Mouse (Mus musculus) kidney, embryonic 16.5 days (tissue): ENCODE data around the gene Arfgap1. TPM values are rescaled to one million over a fixed set of nuclear protein-coding genes. Genes with fewer than 3 reads are reported as not detected.

Experiments used
- ATAC-seq: fragments of 200-750 bp; cut with Nextera tagmentation; 2 replicates; pipeline ENCODE4 v1.8.0; 2017; ENCODE audit warnings: moderate TSS enrichment; ENCODE audit not compliant: low FRiP score, low TSS enrichment
- H3K27ac ChIP-seq: fragments of 300-500 bp; sonication (generic); 2 replicates; pipeline ENCODE4 v1.5.1; 2014; ENCODE audit warnings: low read length
- H3K27me3 ChIP-seq: fragments of 300-500 bp; sonication (generic); 2 replicates; pipeline ENCODE4 v1.6.1; 2014; ENCODE audit warnings: low read length, control low read depth, mixed read lengths; ENCODE audit not compliant: insufficient read depth
- H3K36me3 ChIP-seq: fragments of 300-500 bp; sonication (generic); 2 replicates; pipeline ENCODE4 v1.6.1; 2014; ENCODE audit warnings: low read length, control low read depth, mixed read lengths; ENCODE audit not compliant: insufficient read depth
- H3K4me1 ChIP-seq: fragments of 300-500 bp; sonication (generic); 2 replicates; pipeline ENCODE4 v1.6.1; 2014; ENCODE audit warnings: low read length, control low read depth, mixed read lengths; ENCODE audit not compliant: insufficient read depth
- H3K4me2 ChIP-seq: fragments of 300-500 bp; sonication (generic); replicated peaks from 2 replicates; pipeline ENCODE4 v1.6.1; 2014; ENCODE audit warnings: low read depth, low read length
- H3K4me3 ChIP-seq: fragments of 300-500 bp; sonication (generic); 2 replicates; pipeline ENCODE4 v1.5.1; 2014; ENCODE audit warnings: mild to moderate bottlenecking, low read length
- H3K9ac ChIP-seq: fragments of 300-500 bp; sonication (generic); replicated peaks from 2 replicates; pipeline ENCODE4 v1.6.1; 2014; ENCODE audit warnings: low read length
- H3K9me3 ChIP-seq: fragments of 300-500 bp; sonication (generic); 2 replicates; pipeline ENCODE4 v1.6.1; 2016; ENCODE audit warnings: low read length, control low read depth
- WGBS: fragments of 180-500 bp; shearing (Covaris S2); extraction: QIAGEN DNeasy Blood & Tissue Kit; methylation state at CpG from one replicate; pipeline ENCODE4 v1.1.7; 2014; 5-methylcytosine and 5-hydroxymethylcytosine counted together
- polyA plus RNA-seq: library from polyadenylated mRNA; unstranded; fragments of >200 nt; fragmentation: Nextera tagmentation; extraction: Ambion mirVana; gene quantifications from 2 replicates; pipeline ENCODE4 v1.2.1, GENCODE M21; 2015

Arfgap1 gene
- polyA plus RNA-seq, 1 experiment from 2014 or later = 110 TPM

DNA sequence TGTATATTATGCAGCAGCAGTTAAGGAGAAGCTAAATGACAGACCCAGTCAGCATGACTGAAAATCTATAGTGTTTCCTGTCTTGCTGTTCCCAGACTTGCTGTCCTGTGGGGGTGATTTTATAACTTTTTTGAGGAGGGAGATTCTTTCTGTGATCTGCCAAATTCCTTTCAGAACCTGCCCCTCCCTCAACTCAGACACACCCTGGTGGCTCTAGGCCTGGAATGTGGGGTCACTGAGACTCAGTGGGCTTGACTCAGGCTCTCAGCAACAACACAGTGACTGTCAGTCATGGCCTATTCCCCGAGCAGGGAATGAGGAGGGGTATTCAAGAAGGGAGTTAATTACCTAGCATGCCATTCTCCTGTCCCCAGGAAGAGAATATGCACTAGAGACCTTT lies 17.1 kb upstream of the Arfgap1 start:
- 13% methylated on average over 1 of the region's 1 CpGs for WGBS
- Histone ChIP-seq H3K4me1 (peaks cover 23% of the 10 kb centered on the region), H3K9ac (no peak overlapping the region), H3K27me3 (peaks cover 7% of the 10 kb centered on the region), H3K27ac (no peak overlapping the region), H3K4me3 (no peak overlapping the region), H3K36me3 (no peaks in the 10 kb centered on the region), H3K9me3 (no peaks in the 10 kb centered on the region), H3K4me2 (no peak overlapping the region)
- ATAC-seq = no peak

DNA sequence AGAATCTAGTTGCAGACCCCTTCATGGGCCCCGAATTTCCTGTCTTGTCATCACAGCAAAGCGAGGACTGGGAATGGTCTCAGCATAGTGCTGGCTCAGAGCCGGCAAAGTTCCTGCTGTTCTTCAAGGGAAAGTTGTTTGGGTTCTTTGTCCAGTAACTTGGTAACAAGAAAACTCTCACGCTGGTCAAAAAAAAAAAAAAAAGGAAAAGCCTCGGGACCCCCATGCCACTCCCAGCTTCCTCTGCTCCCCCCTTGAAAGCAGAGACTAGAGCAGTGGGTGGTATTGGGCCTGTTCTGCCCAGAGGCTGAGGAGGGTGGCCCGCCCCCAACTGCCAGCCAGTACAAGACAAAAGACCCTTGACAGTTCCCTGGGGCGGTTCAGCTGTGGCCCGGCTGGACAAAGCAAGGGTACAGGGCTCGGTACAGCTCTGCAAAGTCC lies 14.3 kb upstream of the Arfgap1 start:
- no peak for ATAC-seq
- Histone ChIP-seq H3K4me2 (peak overlapping the region; percentile 93), H3K27ac (peak overlapping the region; percentile 76), H3K9ac (0 out of 2 replicates have a peak overlapping the region, but pooled peaks have one; percentile 16), H3K4me3 (peak overlapping the region; percentile 69), H3K27me3 (peaks cover 9% of the 10 kb centered on the region), H3K36me3 (no peaks in the 10 kb centered on the region), H3K4me1 (peaks cover 23% of the 10 kb centered on the region), H3K9me3 (no peaks in the 10 kb centered on the region)
- WGBS = 11% methylated on average over 9 of the region's 9 CpGs

DNA sequence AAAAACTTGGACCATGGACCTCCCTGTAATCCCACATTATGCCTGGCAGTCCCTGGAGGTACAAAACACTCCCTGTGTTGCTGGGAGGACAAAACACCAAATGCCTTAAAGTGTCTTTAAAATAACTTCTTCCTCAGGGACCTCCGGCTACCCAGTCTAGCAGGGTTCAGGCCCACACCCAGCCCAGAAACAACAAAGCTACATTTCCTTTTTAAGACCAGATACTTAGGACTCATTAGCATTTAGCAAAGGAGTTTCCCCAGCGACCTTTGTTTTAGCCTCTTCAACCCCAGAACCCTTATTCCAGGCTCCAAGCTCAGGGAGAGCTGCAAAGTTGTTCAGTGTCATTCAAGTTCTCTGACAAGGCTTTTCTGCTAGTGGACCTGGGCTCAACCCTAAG lies 13.4 kb upstream of the Arfgap1 start:
- 38% methylated on average over 2 of the region's 2 CpGs for WGBS
- peak overlapping the region; percentile 69 for H3K4me3 ChIP-seq
- H3K36me3 ChIP-seq = no peaks in the 10 kb centered on the region
- peaks cover 23% of the 10 kb centered on the region for H3K4me1 ChIP-seq
- peak overlapping the region; percentile 57 for H3K9ac ChIP-seq
- peak overlapping the region; percentile 93 for H3K4me2 ChIP-seq
- H3K27me3 ChIP-seq = peaks cover 9% of the 10 kb centered on the region
- peak overlapping the region; percentile 46; the same call in 1 of the 2 replicates for H3K27ac ChIP-seq
- no peak for ATAC-seq
- H3K9me3 ChIP-seq = no peaks in the 10 kb centered on the region

DNA sequence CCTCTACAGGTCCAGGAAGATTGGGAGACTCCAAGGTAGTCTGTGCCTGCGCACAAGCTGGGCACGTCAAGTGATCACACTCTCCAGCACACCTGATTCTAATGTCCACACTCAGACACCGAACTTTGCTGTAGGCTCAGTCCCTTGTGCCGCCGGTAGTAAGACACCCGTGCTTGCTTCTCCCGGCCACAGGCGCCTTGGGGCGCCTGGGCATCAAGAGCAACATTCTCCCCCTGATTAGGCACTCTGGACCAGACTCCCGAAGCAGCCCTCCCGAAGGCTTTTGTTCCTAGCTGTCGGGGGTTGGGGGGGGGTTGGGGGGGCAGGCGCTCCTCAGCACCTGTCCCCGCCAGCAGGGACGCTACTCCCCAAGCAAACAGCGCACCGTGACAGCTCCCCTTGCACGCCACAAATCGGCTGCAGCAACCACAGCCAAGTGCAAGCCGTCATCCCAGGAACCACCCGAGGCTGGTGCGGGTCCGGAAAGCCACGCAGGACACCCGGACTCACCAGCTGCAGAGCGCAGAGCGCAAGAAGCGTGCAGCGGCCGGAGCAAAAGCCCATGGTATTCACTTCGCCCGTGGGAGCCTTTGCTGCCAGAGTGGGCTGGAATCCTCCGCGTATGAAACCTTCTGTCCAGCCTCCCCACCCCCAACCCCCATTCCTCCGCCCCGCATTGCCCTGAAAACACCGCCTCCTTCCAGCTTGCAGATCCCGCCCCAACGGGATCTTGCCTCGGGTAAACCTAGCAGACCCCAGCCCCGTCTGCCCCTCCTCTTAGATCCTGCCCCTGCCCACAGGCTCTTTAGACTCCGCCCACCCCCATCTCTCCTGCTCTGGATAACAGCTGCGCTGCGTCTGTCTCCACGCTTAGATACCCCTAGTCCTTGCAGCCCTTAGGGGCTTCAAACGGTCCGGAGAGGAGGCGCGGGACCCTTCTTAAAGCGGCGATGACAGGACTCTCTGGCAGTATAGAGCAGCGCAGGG lies 12.7 kb upstream of the Arfgap1 start, which contains the start of gene Nkain4:
TSS of gene Nkain4 (minus strand) at position 639 of the 987 bp plus-strand sequence.
- Histone ChIP-seq H3K9me3 (no peaks in the 10 kb centered on the region), H3K9ac (peak within 1 kb of the TSS; percentile 57), H3K4me1 (peaks cover 23% of the 10 kb centered on the region), H3K36me3 (no peaks in the 10 kb centered on the region), H3K27ac (peak within 1 kb of the TSS; percentile 46), H3K4me3 (peak within 1 kb of the TSS; percentile 69), H3K27me3 (peaks cover 9% of the 10 kb centered on the region), H3K4me2 (peak within 1 kb of the TSS; percentile 93)
- peak; percentile 95 for ATAC-seq
- under 1% methylated on average over 50 of the region's 52 CpGs for WGBS

DNA sequence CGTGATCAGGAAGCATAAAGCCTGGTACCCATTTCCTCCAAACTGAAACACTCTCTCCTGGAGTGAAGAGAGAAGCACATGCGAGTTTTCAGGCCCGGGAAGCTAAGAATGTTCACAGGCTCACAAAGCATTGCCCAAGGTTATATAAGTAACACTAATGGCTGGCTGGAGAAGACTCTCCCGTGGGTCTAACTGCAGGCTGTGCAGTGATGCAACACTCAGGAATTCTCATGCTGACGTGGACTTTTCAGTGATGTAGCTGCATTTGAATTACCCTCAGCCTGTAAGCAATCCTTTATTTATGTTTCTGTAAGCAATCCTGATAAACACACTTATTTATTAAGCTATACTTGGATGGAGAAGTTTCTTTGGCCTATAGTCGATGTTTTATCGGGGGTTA lies 7.4 kb upstream of the Arfgap1 start:
- ATAC-seq = no peak

DNA sequence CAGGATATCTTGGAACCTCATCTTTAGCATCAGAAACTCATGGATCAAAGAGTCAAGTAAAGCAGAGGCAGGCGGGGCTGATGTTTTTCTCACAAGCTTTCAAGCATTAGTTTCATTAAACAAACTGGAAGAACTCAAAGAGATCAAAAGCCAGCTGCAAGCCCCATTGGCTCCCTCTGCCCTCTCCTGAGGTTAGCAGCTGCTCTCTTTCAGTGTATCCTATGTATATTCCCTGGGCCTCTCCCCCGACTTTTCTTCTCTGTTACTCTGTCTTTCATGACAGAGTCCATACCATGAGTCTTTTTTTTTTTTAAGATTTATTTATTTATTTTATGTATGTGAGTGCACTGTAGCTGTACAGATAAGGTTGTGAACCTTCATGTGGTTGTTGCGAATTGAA lies 6.8 kb upstream of the Arfgap1 start:
- ATAC-seq = no peak

More for the DNA sequence above, 7.4 kb upstream of the Arfgap1 start:
- Histone ChIP-seq H3K4me3 (no peak overlapping the region), H3K4me2 (no peak overlapping the region), H3K9me3 (no peaks in the 10 kb centered on the region), H3K27ac (no peak overlapping the region), H3K36me3 (no peaks in the 10 kb centered on the region), H3K9ac (no peak overlapping the region), H3K4me1 (no peaks in the 10 kb centered on the region), H3K27me3 (0 out of 2 replicates have a peak, but pooled peaks cover 3% of the 10 kb centered on the region)
- 62% methylated on average over 7 of the region's 7 CpGs for WGBS

DNA sequence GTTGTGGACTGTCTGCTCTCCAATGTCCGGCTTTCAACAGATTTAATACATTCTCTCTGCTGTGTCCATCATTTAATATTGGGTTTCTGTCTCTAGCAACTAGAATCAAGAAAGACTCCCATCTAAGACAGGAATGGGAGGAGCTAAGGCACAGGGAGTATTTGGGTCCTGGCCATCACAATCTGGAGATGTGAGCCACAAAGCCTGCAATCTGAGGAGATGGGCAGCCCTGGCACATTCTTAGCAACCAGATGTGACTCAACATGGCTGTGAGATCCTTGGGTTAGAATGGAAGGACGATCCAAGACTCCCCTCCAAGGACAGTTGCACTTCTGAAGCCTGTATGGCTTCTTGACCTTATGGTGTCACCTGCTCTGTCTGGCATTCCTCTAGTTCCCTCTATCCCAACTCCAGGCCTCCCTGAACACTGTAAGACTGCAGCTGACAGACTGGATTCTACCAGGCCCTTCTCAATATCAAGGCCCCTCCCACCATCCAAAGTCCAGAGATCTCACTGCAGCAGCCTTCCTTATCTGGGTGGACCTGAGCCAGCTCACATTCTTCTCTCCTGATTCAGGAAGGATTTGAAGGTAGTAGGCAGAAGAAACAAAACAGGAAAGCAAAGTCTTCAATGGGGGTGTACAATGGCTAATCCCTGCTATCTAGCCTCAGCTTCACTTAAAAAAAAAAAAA lies 4.3 kb upstream of the Arfgap1 start:
- no peak overlapping the region for H3K27ac ChIP-seq
- ATAC-seq = no peak
- no peak overlapping the region for H3K4me3 ChIP-seq
- H3K36me3 ChIP-seq = no peaks in the 10 kb centered on the region
- WGBS = 74% methylated on average over 2 of the region's 2 CpGs
- H3K9ac ChIP-seq = no peak overlapping the region
- H3K4me2 ChIP-seq = no peak overlapping the region
- H3K9me3 ChIP-seq = no peaks in the 10 kb centered on the region
- no peaks in the 10 kb centered on the region for H3K27me3 ChIP-seq
- H3K4me1 ChIP-seq = peaks cover 4% of the 10 kb centered on the region

More for the DNA sequence above, 6.8 kb upstream of the Arfgap1 start:
- H3K9me3 ChIP-seq = no peaks in the 10 kb centered on the region
- H3K36me3 ChIP-seq = no peaks in the 10 kb centered on the region
- H3K4me1 ChIP-seq = no peaks in the 10 kb centered on the region
- WGBS = 50% methylated on average over 3 of the region's 3 CpGs
- H3K27ac ChIP-seq = no peak overlapping the region
- H3K9ac ChIP-seq = no peak overlapping the region
- no peak overlapping the region for H3K4me3 ChIP-seq
- no peak overlapping the region for H3K4me2 ChIP-seq
- H3K27me3 ChIP-seq = 0 out of 2 replicates have a peak, but pooled peaks cover 3% of the 10 kb centered on the region

DNA sequence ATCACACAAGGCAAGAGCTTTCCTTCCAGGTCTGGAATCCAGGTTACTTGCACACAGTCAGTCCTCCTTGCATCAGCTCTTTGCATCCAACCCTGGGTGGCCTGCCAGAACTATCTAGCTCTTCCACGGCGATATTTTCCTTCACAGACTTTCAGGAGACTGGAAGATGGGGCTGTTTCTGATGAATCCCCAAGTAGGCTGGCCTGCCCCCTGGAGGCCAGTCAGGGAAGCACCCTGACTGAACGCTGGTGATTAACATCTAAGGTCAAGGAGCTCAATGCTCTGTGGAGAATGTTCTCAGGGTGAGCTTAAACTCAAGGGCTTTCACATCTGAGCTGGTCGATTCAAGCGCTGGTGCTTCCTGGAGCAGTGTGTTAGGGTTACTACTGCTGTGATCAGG lies 3.1 kb upstream of the Arfgap1 start:
- WGBS = 3% methylated on average over 5 of the region's 5 CpGs
- Histone ChIP-seq H3K4me2 (no peak overlapping the region), H3K4me1 (peaks cover 11% of the 10 kb centered on the region), H3K27ac (no peak overlapping the region), H3K36me3 (peaks cover 2% of the 10 kb centered on the region; the same call in 1 of the 2 replicates), H3K9ac (no peak overlapping the region), H3K4me3 (no peak overlapping the region), H3K9me3 (no peaks in the 10 kb centered on the region), H3K27me3 (no peaks in the 10 kb centered on the region)
- ATAC-seq = no peak

DNA sequence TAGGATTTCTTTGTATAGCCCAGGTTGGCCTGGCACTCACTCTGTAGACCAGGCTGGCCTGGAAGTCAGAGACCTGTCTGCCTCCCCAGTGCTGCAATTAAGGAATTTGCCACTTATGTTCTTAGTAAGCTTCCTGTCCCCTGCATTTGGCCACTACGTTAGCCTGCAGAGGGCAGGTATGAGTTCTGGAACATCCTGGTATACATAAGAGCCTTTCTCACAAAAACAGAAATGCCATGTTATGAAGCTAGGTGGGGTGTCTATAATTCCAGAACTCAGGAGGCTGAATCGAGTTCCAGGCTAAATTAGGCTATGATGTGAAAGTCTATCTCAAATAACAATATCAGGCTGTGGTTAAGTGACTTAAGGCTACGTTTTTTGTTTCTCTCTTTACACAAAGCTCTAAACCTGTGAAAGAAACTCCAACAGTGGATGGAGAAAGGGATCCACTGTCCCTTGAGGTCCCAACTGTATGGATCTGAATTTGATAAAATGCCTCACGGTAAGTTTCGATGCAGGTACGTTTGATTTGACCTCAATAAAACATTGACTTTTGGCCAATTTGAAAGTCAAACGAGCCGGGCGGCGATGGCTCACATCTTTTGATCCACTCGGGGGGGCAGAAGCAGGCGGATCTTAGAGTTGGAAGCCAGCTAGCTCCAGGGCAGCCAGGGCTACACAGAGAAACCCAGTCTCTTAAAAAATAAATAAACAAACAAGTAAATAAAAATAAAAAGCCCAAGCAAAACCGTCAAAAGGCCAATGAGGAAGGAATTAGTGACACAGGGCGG lies 738 bp upstream of the Arfgap1 start:
- Histone ChIP-seq H3K4me2 (peak overlapping the region; percentile 71), H3K36me3 (peaks cover 13% of the 10 kb centered on the region), H3K9me3 (no peaks in the 10 kb centered on the region), H3K27me3 (no peaks in the 10 kb centered on the region), H3K4me3 (peak overlapping the region; percentile 73), H3K4me1 (peaks cover 11% of the 10 kb centered on the region), H3K9ac (peak overlapping the region; percentile 94), H3K27ac (peak overlapping the region; percentile 91)
- no peak for ATAC-seq
- WGBS = 9% methylated on average over 14 of the region's 14 CpGs
